ENCODE assay signal across 8 mouse cellular contexts in the genomic region with DNA sequence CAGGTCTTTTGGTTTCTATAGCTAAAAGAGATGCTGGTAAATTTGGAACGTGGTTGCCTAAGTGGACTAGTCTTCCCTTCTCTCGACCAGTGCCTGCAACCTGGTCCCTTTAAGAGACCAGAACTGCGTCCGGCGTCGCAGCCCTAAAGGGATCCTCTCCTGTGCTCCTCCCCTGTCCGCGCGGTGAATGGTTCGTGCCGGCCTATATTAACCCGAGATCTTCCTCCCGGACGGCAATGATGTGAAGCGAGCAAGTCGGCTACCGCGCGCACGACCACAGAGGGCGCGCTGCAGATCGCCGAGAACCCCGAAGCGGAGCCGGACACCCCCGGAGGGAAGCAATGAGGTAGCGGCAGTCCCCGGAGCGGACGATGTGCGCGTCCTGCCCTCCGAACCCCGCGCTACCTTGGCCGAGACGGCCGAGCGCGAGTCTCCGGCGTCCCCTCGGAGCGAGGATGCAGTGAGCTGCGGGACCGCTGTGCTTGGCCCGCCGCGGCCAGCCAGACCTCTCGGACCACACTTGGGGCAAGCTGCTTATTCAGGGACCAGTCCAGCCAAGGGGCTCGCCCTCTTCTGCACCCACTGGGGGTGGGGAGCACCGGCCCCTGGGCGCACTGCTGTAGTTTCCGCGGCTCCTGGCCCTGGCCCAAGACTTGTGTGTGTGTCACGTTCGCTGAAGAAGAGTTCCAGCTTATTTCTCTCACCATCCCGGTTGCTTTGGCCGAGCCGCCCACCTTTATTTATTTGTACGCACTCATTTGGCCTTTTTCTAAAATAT. TPM values are rescaled to one million over a fixed set of nuclear protein-coding genes. Genes with fewer than 3 reads are reported as not detected.
A peak's percentile ranks its signal among the peaks of the same experiment; 100 is the strongest.
DNase-seq lines count a peak whose midpoint lies in the region; ATAC-seq lines count a peak whose summit lies in the region.

Fam43a (plus strand) TSS at position 233 of the 778 bp plus-strand sequence.

- DNase-seq in adrenal gland, adult (ENCODE audit: inconsistent age in 2 of 2, low spot score in 1 of 2): peak; percentile 97 to 99
- peak; percentile 95 for DNase-seq in embryo, embryonic 10 days (ENCODE audit: low spot score)
- DNase-seq in gastrocnemius, postnatal 36 days: peak; percentile 87 to 88
- peak; percentile 93 for DNase-seq in left cerebral cortex, postnatal 4 days
- peak; percentile 98 for DNase-seq in midbrain, embryonic 11.5 days (ENCODE audit: low spot score, missing footprints)
- DNase-seq in right cerebral cortex, postnatal 4 days: peak; percentile 61
- DNase-seq in yolk sac, embryonic 10.5 days (ENCODE audit: low spot score): peak; percentile 90

- H3K27me3 ChIP-seq in intestine, embryonic 15.5 days (replicated peaks): peaks cover 12% of the 10 kb centered on the region; the same call in 1 of the 2 replicates
- H3K27me3 ChIP-seq in midbrain, embryonic 11.5 days (ENCODE audit: control insufficient read depth, insufficient read depth, low read length): peaks cover 18% of the 10 kb centered on the region

- H3K27ac ChIP-seq in intestine, embryonic 15.5 days: peak within 1 kb of the TSS; percentile 70
- H3K27ac ChIP-seq in midbrain, embryonic 11.5 days (ENCODE audit: low read depth, low read length): no peak within 1 kb of the TSS

- peak; percentile 83 for ATAC-seq in intestine, embryonic 15.5 days
- ATAC-seq in midbrain, embryonic 11.5 days (ENCODE audit: low FRiP score): peak; percentile 76

- H3K9ac ChIP-seq in intestine, embryonic 15.5 days: peak within 1 kb of the TSS; percentile 70
- H3K9ac ChIP-seq in midbrain, embryonic 11.5 days (ENCODE audit: low read length): peak within 1 kb of the TSS; percentile 68

- H3K36me3 ChIP-seq in intestine, embryonic 15.5 days: no peaks in the 10 kb centered on the region
- no peaks in the 10 kb centered on the region for H3K36me3 ChIP-seq in midbrain, embryonic 11.5 days (ENCODE audit: control insufficient read depth, insufficient read depth, low read length)

- WGBS in intestine, embryonic 15.5 days: under 1% methylated on average over 63 of the region's 63 CpGs
- WGBS in midbrain, embryonic 11.5 days: under 1% methylated on average over 63 of the region's 63 CpGs

- H3K4me3 ChIP-seq in intestine, embryonic 15.5 days (replicated peaks): peak within 1 kb of the TSS; percentile 69
- peak within 1 kb of the TSS; percentile 60 for H3K4me3 ChIP-seq in midbrain, embryonic 11.5 days (ENCODE audit: low read depth, low read length)

- H3K4me1 ChIP-seq in intestine, embryonic 15.5 days (replicated peaks): peaks cover 26% of the 10 kb centered on the region
- H3K4me1 ChIP-seq in midbrain, embryonic 11.5 days (ENCODE audit: control insufficient read depth, insufficient read depth, low read length): peaks cover 16% of the 10 kb centered on the region

- no peaks in the 10 kb centered on the region for H3K9me3 ChIP-seq in intestine, embryonic 15.5 days
- no peaks in the 10 kb centered on the region for H3K9me3 ChIP-seq in midbrain, embryonic 11.5 days (ENCODE audit: control insufficient read depth, low read length)

- H3K4me2 ChIP-seq in intestine, embryonic 15.5 days (replicated peaks): peak within 1 kb of the TSS; percentile 98
- peak within 1 kb of the TSS; percentile 62 for H3K4me2 ChIP-seq in midbrain, embryonic 11.5 days

- intact Hi-C loops in gastrocnemius, postnatal 36 days (cut with DNase I): loop anchor here (5.0 kb wide), 2 partner anchors 273 to 753 kb away; no protein-coding TSS in a partner anchor
- intact Hi-C loops in left cerebral cortex, postnatal 4 days (cut with DNase I): loop anchor here (5.0 to 10.0 kb wide), 2 partner anchors 378 to 755 kb away; no protein-coding TSS in a partner anchor

RNA-seq across cellular contexts. Expression of gene Fam43a, which starts in this region (rescaled TPM):
- total RNA-seq in gastrocnemius, postnatal 36 days (2021): 1 to 10 TPM; 5.4 to 6.3 TPM
- 12.1 and 12.5 TPM in 2 replicates for polyA plus RNA-seq in intestine, embryonic 15.5 days (2015; fragmentation: Nextera tagmentation; extraction: Ambion mirVana)
- total RNA-seq in left cerebral cortex, postnatal 4 days (2021): 10 to 100 TPM; 11.5 to 12.7 TPM
- polyA plus RNA-seq in midbrain, embryonic 11.5 days (2014; fragmentation: Nextera tagmentation; extraction: Ambion mirVana): 5.4 and 6.1 TPM in 2 replicates
